Mouse (Mus musculus) limb, embryonic 11.5 days (tissue): ENCODE measurements around the gene Klf11. TPM values are rescaled to one million over a fixed set of nuclear protein-coding genes. Genes with fewer than 3 reads are reported as not detected.
"Not testable (repeated sequence)": the region's sequence is repeated elsewhere in the genome, so short reads cannot be mapped to it uniquely, and the experiment has no call there.

Experiments used
- ATAC-seq: fragments of 200-750 bp; cut with Nextera tagmentation; 2 replicates; pipeline ENCODE4 v1.8.0; 2017; ENCODE audit warnings: low read depth; ENCODE audit not compliant: insufficient number of reproducible peaks, low FRiP score, low TSS enrichment
- DNase-seq: peaks from one replicate; pipeline ENCODE4 v3.0.0-alpha.2; 2015; ENCODE audit warnings: low spot score
- H3K27ac ChIP-seq: fragments of 300-500 bp; sonication (generic); replicated peaks from 2 replicates; pipeline ENCODE4 v1.5.1; 2014; ENCODE audit warnings: low read depth, mild to moderate bottlenecking, low read length
- H3K27me3 ChIP-seq: fragments of 300-500 bp; sonication (generic); 2 replicates; pipeline ENCODE4 v1.6.1; 2014; ENCODE audit warnings: mild to moderate bottlenecking, low read length, mixed read lengths; ENCODE audit not compliant: control insufficient read depth, insufficient read depth
- H3K36me3 ChIP-seq: fragments of 300-500 bp; sonication (generic); 2 replicates; pipeline ENCODE4 v1.6.1; 2014; ENCODE audit warnings: mild to moderate bottlenecking, low read length, moderate library complexity, mixed read lengths; ENCODE audit not compliant: control insufficient read depth, insufficient read depth
- H3K4me1 ChIP-seq: fragments of 300-500 bp; sonication (generic); 2 replicates; pipeline ENCODE4 v1.6.1; 2014; ENCODE audit warnings: low read length, mixed read lengths; ENCODE audit not compliant: control insufficient read depth, insufficient read depth
- H3K4me2 ChIP-seq: fragments of 300-500 bp; sonication (generic); 2 replicates; pipeline ENCODE4 v1.6.1; 2014; ENCODE audit warnings: low read depth, mild to moderate bottlenecking, moderate library complexity; ENCODE audit not compliant: severe bottlenecking
- H3K4me3 ChIP-seq: fragments of 300-500 bp; sonication (generic); 2 replicates; pipeline ENCODE4 v1.5.1; 2014; ENCODE audit warnings: low read depth, low read length
- H3K9ac ChIP-seq: fragments of 300-500 bp; sonication (generic); 2 replicates; pipeline ENCODE4 v1.6.1; 2014; ENCODE audit warnings: mild to moderate bottlenecking, low read length
- H3K9me3 ChIP-seq: fragments of 300-500 bp; sonication (generic); 2 replicates; pipeline ENCODE4 v1.6.1; 2016; ENCODE audit warnings: low read length; ENCODE audit not compliant: control insufficient read depth
- WGBS: fragments of 180-500 bp; shearing (Covaris S2); extraction: QIAGEN DNeasy Blood & Tissue Kit; methylation state at CpG from one replicate; pipeline ENCODE4 v1.1.7; 2014; 5-methylcytosine and 5-hydroxymethylcytosine counted together
- polyA plus RNA-seq: library from polyadenylated mRNA; unstranded; fragments of >200 nt; fragmentation: Nextera tagmentation; extraction: Ambion mirVana; gene quantifications from 2 replicates; pipeline ENCODE4 v1.2.1, GENCODE M21; 2014

Gene Klf11
- polyA plus RNA-seq, 1 experiment from 2014 or later = 10.8 TPM

DNA sequence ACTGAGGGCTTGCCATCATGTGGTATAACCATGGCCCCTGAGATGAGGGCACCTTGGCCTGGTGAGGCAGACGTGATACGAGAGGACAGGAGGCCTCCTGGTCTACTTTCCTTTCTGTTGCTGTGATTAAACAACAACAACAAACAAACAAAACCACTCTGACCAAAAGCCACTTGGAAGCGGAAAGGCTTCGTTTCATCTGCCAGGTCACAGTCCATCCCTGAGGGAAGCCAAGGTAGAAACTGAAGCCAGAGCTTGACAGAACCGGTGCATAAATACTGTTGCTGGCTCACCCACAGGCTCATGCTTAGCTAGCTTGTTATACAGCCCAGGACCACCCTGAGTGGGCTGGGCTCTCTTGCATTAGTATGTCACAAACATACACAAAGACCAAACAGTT lies 24.7 kb upstream of the Klf11 start:
- 88% methylated on average over 5 of the region's 5 CpGs for WGBS
- H3K9ac ChIP-seq = no peak overlapping the region
- ATAC-seq = no peak
- no peak overlapping the region for H3K4me3 ChIP-seq
- no peaks in the 10 kb centered on the region for H3K9me3 ChIP-seq
- no peaks in the 10 kb centered on the region for H3K36me3 ChIP-seq
- H3K27me3 ChIP-seq = no peaks in the 10 kb centered on the region
- no peak for DNase-seq
- H3K4me2 ChIP-seq = no peak overlapping the region
- no peak overlapping the region for H3K27ac ChIP-seq
- no peaks in the 10 kb centered on the region; the same call in 1 of the 2 replicates for H3K4me1 ChIP-seq

DNA sequence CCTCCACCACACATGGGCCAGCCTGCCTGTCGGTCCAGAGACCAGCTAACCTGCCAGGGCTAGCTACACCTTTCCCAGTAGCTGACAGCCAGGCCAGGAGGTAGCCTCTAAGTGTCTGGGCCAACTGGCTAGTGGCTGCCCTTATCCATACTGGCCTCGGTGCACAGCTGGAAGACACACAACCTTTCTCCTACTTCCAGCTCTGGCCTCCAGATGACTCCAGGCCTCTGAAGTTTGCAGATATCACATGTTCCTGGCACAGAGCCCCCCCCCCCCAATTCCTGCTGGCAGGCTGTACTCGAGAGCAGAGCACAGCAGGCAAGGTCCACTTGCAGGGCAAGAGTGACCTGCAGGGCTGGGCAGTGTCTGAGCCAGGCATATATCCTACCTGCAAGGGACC lies 23.9 kb upstream of the Klf11 start:
- no peaks in the 10 kb centered on the region for H3K9me3 ChIP-seq
- H3K27me3 ChIP-seq = no peaks in the 10 kb centered on the region
- DNase-seq = no peak
- no peak overlapping the region for H3K27ac ChIP-seq
- no peaks in the 10 kb centered on the region; the same call in 1 of the 2 replicates for H3K4me1 ChIP-seq
- no peak overlapping the region for H3K4me3 ChIP-seq
- H3K4me2 ChIP-seq = no peak overlapping the region
- H3K36me3 ChIP-seq = no peaks in the 10 kb centered on the region
- no peak for ATAC-seq
- no peak overlapping the region for H3K9ac ChIP-seq
- 44% methylated on average over 3 of the region's 3 CpGs for WGBS

DNA sequence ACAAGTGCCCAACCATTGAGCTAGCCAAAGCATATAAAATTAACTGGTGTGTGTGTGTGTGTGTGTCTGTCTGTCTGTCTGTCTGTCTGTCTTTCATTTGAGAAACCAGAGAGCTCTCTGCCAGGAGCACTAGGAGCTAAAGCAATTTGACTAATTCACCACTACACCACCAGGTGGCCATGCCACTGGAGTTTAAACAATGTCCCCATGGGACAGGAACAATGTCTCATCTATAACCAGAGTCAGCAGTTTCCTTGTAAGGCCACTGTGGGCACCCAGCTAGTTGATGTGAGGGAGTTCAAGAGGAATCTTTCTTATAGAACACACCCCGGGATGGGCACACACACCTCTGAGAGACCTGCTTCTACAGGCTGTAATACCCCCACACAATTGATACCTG lies 20.9 kb upstream of the Klf11 start:
- no peak overlapping the region for H3K27ac ChIP-seq
- ATAC-seq (no peak), DNase-seq (no peak)
- H3K9ac ChIP-seq = no peak overlapping the region
- no peaks in the 10 kb centered on the region for H3K36me3 ChIP-seq
- no peaks in the 10 kb centered on the region for H3K27me3 ChIP-seq
- no peaks in the 10 kb centered on the region; the same call in 1 of the 2 replicates for H3K4me1 ChIP-seq
- WGBS = 77% methylated on average over 1 of the region's 1 CpGs
- no peak overlapping the region for H3K4me3 ChIP-seq
- H3K4me2 ChIP-seq = no peak overlapping the region
- no peaks in the 10 kb centered on the region for H3K9me3 ChIP-seq

DNA sequence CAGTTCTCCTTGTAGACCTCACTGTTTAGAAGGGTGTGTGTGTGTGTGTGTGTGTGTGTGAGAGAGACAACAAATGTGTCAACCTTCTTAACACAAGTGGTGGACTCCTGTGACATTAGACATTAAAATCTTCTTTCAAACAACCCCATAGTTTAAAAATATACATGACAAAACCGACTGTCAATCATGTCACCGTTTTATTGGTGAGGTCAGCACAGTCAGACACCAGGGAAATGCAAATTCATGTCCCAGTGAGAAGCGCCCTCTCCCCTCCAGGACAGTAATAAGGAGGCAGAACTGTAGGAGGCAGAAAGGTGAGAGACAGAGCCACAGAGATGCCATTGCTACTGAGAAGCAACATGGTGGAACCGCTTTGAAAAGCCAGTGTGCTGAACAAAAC lies 18.7 kb upstream of the Klf11 start:
- Histone ChIP-seq H3K27me3 (no peaks in the 10 kb centered on the region), H3K9me3 (no peaks in the 10 kb centered on the region), H3K36me3 (no peaks in the 10 kb centered on the region), H3K4me2 (no peak overlapping the region), H3K9ac (no peak overlapping the region), H3K27ac (no peak overlapping the region), H3K4me1 (no peaks in the 10 kb centered on the region), H3K4me3 (no peak overlapping the region)
- WGBS = 69% methylated on average over 4 of the region's 4 CpGs
- no peak for DNase-seq
- no peak for ATAC-seq

DNA sequence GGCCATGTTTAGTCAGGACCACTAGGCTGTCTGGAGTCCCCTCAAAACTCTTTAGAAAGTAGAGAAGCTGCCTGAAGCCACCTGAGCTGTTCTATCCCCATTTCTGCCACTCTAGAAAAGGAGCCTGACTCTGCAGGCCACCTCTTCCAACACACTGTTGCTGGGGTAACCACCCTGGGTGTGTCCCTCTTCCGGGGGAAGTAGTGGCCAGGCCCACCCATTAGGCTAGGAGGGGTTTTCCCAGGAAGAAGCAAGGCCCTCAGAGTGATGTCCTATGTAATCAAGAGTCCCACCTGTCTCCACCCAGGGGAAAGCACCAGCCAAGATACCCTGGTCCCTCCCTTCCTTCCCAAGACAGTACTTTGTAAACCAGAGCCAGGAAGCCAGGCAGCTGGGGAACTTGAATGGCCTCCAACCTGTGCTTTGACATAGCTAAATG lies 17.3 kb upstream of the Klf11 start:
- H3K27ac ChIP-seq = no peak overlapping the region
- DNase-seq (no peak), ATAC-seq (no peak)
- H3K9me3 ChIP-seq = no peaks in the 10 kb centered on the region
- H3K4me2 ChIP-seq = no peak overlapping the region
- H3K36me3 ChIP-seq = no peaks in the 10 kb centered on the region
- H3K9ac ChIP-seq = no peak overlapping the region
- WGBS = 68% methylated on average over 1 of the region's 1 CpGs
- H3K4me3 ChIP-seq = no peak overlapping the region
- no peaks in the 10 kb centered on the region for H3K4me1 ChIP-seq
- no peaks in the 10 kb centered on the region for H3K27me3 ChIP-seq

DNA sequence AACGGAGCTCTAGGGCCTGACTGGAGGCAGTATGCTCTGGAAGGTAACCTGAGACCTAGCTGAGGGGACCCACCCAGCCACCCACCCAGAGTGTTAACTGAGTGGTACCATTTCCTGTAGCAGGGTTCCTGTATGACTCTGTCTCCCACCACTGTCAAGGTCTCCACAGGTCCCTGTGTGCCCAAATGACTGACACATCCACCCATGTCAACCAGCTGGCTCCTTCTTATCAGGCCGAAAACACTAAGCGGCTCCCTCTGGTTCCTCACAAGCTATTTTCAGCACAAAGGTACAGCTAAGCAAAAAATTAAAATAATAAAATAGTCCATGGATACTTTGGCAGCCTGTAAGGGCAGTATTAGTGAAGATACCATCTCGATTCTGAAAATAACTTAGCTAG lies 16.9 kb upstream of the Klf11 start:
- DNase-seq (no peak), ATAC-seq (no peak)
- H3K36me3 ChIP-seq = no peaks in the 10 kb centered on the region
- 78% methylated on average over 4 of the region's 4 CpGs for WGBS
- H3K27ac ChIP-seq = no peak overlapping the region
- no peak overlapping the region for H3K4me2 ChIP-seq
- no peaks in the 10 kb centered on the region for H3K9me3 ChIP-seq
- no peak overlapping the region for H3K9ac ChIP-seq
- H3K4me3 ChIP-seq = no peak overlapping the region
- H3K27me3 ChIP-seq = no peaks in the 10 kb centered on the region
- H3K4me1 ChIP-seq = no peaks in the 10 kb centered on the region

DNA sequence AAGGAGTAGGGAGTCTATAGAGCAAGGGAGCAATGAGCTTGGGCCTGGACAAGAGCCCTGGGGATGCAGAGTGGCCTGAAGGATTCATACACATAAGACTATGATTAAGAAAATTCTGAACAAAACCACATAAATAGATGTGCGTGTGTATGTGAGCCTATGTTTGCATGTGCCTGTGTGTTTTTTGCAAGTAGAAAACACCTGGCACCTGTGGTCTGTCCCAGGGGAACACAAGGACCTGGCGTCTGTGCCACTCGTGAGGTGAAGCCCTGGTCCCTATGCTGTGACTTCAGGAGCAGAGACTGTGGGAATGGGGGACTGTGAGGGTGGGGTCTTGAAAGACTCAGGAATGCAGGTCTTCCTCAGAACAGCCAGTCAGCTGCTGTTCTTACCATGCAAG lies 16.4 kb upstream of the Klf11 start:
- DNase-seq = no peak
- no peak overlapping the region for H3K4me2 ChIP-seq
- H3K4me1 ChIP-seq = no peaks in the 10 kb centered on the region
- H3K27me3 ChIP-seq = no peaks in the 10 kb centered on the region
- no peak overlapping the region for H3K27ac ChIP-seq
- no peak overlapping the region for H3K4me3 ChIP-seq
- H3K9me3 ChIP-seq = no peaks in the 10 kb centered on the region
- no peaks in the 10 kb centered on the region for H3K36me3 ChIP-seq
- H3K9ac ChIP-seq = no peak overlapping the region
- no peak for ATAC-seq
- WGBS = 83% methylated on average over 3 of the region's 3 CpGs

DNA sequence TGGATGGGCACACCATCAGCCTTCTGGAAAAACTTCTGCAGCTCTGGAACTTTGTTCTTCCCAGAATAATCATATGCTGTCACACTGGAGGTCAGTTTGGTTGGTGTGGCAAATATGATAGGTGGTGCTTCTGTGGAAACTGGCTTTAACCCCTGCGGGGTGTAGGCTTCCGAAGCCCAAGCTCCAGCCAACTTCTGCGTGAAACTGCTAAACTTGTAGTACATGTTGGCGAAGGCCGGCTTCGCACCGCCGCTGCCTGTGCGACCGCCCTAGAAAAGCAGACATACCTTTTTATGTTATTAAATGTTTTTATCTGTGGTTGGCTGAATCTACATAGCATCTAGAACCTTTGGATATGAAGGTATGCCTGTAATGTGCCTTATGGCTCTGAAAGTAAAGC lies 12.3 kb upstream of the Klf11 start:
- H3K9me3 ChIP-seq, H3K27me3 ChIP-seq, H3K4me3 ChIP-seq, H3K9ac ChIP-seq, H3K4me1 ChIP-seq, H3K27ac ChIP-seq, H3K36me3 ChIP-seq, ATAC-seq, DNase-seq, H3K4me2 ChIP-seq: not testable (repeated sequence)
- WGBS = 94% methylated on average over 10 of the region's 10 CpGs

DNA sequence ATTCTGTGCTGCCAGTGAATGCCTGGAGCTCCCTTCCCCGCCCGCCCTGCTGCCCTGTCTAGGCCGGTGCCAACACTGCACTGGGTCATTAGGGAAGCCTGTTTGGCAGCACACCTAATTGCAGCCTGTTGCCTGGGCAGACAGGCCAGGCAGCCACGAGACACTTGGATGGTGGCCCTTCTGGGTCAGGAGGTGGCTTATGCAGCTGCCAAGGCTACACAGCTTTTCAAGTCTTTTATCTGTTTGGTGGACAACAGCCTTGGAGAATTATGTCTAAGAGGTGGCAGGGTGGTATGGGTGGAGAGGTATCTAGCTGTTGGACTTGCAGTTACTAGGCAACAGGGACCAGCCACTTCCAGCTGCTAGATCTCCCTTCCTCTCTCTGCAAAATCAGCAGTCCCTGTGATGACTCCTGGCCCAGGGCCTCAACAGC lies 8.7 kb upstream of the Klf11 start:
- Histone ChIP-seq H3K9ac (no peak overlapping the region), H3K27ac (no peak overlapping the region)
- ATAC-seq = no peak

More for the DNA sequence above, 8.7 kb upstream of the Klf11 start:
- no peak overlapping the region for H3K4me2 ChIP-seq
- 56% methylated on average over 4 of the region's 4 CpGs for WGBS
- no peak for DNase-seq
- H3K27me3 ChIP-seq = no peaks in the 10 kb centered on the region
- no peaks in the 10 kb centered on the region for H3K9me3 ChIP-seq
- no peak overlapping the region for H3K4me3 ChIP-seq
- no peaks in the 10 kb centered on the region for H3K36me3 ChIP-seq
- no peaks in the 10 kb centered on the region for H3K4me1 ChIP-seq
